Mouse (Mus musculus) testis, postnatal 14 days (tissue): Measurements from ENCODE around the gene Mfsd2a.
"Not testable (repeated sequence)": the region's sequence is repeated elsewhere in the genome, so short reads cannot be mapped to it uniquely, and the experiment has no call there.

Source experiments
- DNase-seq: peaks from one replicate; pipeline ENCODE4 v3.0.0; 2021; ENCODE audit warnings: low spot score

The Mfsd2a gene

GRCm38 (mm10) chr4:122961100-122961567, at the start of gene Mfsd2a:
Gene Mfsd2a, minus strand, starts transcription at chr4:122961188.
- DNase-seq, result peak; percentile 84

GRCm38 (mm10) chr4:123005054-123005966, 44.3 kb upstream of the Mfsd2a start:
- DNase-seq, result no peak

DNA sequence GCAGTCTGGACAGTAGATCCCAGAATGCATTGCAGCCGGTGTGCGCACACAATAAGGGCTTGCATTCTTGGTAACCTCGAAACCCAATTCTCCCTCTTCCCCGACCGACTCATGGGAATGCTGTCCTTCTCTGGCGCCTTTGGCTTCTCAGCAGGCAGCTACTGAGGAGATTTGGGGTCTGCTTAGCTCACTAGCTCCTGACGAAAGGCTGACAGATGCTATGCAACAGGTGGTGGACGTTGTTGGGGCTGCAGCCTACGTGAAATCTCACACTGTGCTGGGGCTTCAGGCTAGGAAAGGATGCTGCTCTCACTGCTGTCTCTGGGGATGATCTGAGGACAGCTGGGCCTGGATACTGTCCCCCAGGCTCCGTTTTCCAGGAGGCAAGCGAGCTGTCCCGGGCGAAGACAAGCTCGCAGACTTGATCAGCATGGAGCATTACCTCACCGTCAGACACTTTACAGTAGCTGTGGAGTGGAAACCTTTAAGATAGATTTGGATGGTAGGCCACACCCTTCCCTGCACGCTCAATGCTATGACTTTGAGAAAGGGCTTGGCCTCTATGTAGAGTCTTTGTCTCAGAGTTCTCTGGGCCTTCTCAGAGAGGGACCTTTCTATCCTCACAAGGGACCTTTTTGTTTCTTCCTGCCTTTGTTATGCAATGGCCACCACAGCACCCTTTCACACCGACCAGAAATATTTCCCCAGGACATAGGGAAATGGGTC, 39.8 kb upstream of the Mfsd2a start:
- no peak for DNase-seq

DNA sequence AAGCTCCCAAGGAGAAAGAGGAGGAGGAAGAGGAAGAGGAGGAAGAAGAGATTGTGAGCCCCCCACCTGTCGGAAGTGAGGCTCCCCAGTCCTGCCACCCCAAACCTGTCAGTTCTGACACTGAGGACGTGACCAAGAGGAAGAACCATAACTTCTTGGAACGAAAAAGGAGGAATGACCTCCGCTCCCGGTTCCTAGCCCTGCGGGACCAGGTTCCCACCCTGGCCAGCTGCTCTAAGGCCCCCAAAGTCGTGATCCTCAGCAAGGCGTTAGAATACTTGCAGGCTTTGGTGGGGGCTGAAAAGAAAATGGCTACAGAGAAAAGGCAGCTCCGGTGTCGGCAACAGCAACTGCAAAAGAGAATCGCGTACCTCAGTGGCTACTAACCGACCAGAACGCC, 39.1 kb upstream of the Mfsd2a start:
- no peak for DNase-seq

DNA sequence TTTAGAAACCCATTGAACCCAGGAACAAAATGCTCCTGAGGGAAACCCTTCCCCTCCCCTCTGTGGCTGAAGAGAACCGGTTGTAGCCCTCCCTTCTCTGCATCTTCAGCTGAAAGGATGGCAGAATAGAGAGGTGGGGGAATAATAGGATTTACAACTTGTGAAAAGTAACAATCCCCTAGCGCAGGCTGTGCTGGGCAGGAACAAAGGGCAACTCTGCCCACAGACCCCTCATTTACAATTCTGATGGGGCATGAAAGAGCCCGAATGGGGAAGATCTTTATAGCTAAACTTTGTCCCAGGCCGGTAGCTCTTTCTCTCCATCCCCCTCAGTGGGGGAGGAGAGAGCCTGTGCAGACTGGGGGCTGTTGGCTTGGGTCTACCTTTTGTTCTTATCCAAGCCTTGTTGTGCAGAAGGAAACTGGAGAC, 38.3 kb upstream of the Mfsd2a start:
- DNase-seq, result no peak

DNA sequence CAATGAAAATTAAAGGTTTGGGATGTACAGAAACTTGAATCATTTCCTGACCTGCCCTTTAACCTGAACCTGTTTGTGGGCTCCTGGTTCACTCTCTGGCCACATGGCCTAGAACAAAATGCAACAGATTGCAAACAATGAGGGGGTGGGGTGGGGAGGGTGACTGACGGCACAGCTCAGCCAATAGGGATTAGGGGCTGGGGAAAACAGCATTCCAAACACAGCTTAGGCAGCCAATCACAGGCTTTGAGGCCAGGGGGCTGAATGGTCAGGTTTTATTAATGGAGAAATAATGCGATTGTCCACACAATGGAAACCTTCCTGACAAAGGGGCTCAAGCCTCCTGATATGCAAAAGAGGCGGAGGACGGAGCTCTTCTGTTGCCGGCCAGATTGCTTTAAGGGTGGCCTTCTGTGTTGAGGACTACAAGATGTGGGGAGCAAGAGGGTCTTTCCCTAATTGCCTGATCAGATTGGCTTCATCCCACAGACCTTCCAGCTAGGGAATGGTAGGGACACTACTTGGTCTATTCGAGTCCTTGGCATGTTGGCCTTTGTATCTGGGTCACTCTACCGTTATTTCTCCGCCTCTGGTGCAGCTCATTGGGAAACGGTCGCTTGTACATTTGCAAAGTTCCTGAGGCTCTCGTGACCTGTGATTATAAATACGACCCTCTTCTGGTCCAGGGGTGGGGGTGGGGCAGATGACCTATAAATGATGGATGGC, 37.7 kb upstream of the Mfsd2a start:
- DNase-seq, result no peak

GRCm38 (mm10) chr4:122996618-122997381, 35.8 kb upstream of the Mfsd2a start:
- DNase-seq, result peak; percentile 24

GRCm38 (mm10) chr4:122996221-122996617, 35.2 kb upstream of the Mfsd2a start:
- DNase-seq, result peak; percentile 76

- peak; percentile 71 for DNase-seq
These were observed 34.6 kb upstream of the Mfsd2a start, which contains the start of gene Mycl for GRCm38 (mm10) chr4:122995404-122996220. Gene Mycl, plus strand, starts transcription at chr4:122995652.

- no peak for DNase-seq
These were observed 31.3 kb upstream of the Mfsd2a start for GRCm38 (mm10) chr4:122992276-122992675.

GRCm38 (mm10) chr4:122991177-122991576, 30.2 kb upstream of the Mfsd2a start:
- no peak for DNase-seq

- not testable (repeated sequence) for DNase-seq
These were observed 27.0 kb upstream of the Mfsd2a start for GRCm38 (mm10) chr4:122988004-122988403.

- DNase-seq, result no peak
These were observed 26.4 kb upstream of the Mfsd2a start for GRCm38 (mm10) chr4:122987421-122987820.

- DNase-seq, result peak; percentile 35
These were observed 24.1 kb upstream of the Mfsd2a start for GRCm38 (mm10) chr4:122985110-122985509.

- no peak for DNase-seq
These were observed 22.7 kb upstream of the Mfsd2a start for GRCm38 (mm10) chr4:122983486-122984261.

DNA sequence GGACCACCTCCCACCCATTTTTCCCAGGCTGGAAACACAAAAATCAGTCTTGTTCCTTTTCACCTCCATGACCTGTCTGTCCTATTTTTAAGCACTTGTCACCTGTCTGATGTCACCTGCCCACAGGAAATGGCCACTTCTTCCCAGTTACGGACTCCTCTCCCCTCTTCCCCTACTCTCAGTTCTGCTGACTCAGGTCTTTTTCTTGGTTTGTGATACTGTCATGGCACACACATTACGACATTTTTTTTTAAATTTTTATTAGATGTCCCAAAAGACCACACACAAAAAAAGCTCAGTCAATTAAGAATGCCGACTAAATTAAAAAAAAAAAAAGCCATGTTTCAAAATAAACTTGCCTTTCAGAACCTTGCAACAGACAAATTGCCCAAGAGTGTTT, 21.5 kb upstream of the Mfsd2a start:
- no peak for DNase-seq

GRCm38 (mm10) chr4:122981930-122982329, 20.9 kb upstream of the Mfsd2a start:
- DNase-seq, result no peak

GRCm38 (mm10) chr4:122981238-122981637, 20.2 kb upstream of the Mfsd2a start:
- DNase-seq, result no peak

DNA sequence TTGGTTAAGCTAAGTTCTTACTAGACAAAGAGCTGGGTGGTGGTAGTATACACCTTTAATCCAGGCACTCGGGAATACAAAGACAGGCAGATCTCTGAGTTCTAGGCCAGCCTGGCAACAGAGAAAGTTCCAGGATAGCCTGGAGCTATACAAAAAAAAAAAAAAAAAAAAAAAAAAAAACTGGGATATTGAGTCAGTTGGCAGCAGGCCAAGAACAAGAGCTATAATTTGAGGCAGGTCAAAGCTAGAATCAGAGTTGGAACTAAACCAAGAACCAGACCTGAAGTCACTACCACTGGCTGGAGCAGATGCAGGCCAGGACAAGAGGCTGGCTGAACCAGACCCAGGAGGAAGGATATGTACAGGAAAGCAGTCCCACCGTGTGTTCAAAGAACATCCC, 19.7 kb upstream of the Mfsd2a start:
- no peak for DNase-seq

- no peak for DNase-seq
These were observed 18.8 kb upstream of the Mfsd2a start for GRCm38 (mm10) chr4:122979826-122980225.
